Mouse (Mus musculus): ENCODE results near the gene Gm16429.
"Not testable (repeated sequence)": the region's sequence is repeated elsewhere in the genome, so short reads cannot be mapped to it uniquely, and the experiment has no call there.

Gm16429 gene

DNA sequence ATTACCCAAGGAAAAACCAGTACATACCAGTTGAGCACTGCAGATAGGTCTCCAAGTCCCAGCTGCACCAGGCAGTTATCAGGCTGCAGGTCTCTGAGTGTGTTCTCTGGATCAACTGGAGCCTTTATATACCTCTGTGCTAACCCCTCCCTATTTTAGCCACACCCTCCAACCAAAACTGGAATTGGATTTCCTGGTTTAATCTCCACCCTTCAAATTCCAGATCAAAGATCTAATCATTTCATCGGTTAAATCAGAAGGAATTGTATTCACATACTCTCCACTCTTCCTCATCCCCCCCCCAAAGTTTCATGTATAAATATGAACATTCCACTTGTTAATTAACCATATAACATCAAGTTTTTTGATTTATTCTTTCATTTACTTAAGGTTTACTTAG, at the start of gene Gm16429:
Gene Gm16429 (minus strand): TSS at position 101 of the 400 bp plus-strand sequence.
- ATAC-seq (ENCODE audit: insufficient number of reproducible peaks, low FRiP score, low TSS enrichment), result not testable (repeated sequence)

Measured in cerebellum, adult (tissue).